Mouse (Mus musculus): ENCODE data around the gene Rilp.

The Rilp gene

GRCm38 (mm10) chr11:75494296-75495049 lies 15.4 kb upstream of the Rilp start:
- DNase-seq, result no peak

GRCm38 (mm10) chr11:75498126-75498525 lies 11.8 kb upstream of the Rilp start:
- no peak for DNase-seq

GRCm38 (mm10) chr11:75508162-75508561 lies 1.7 kb upstream of the Rilp start:
- peak in 1 of 2 experiments; percentile 34 for DNase-seq

DNA sequence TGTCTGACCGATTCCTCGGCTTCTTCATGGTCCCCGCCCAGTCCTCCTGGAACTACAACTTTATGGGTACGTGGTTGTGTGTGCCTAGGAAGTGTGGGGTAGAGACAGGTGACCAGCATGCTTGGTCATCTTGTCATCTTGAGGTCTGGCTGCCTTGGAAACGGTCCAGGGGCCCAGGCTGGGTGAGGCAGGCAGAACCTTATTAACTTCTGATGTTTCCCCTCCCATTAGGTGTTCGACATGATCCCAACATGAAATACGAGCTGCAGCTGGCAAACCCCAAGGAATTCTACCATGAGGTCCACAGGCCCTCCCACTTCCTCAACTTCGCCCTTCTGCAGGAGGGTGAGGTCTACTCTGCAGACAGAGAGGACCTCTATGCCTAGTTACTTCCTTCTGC lies 990 bp upstream of the Rilp start:
- peak; percentile 24 to 61 for DNase-seq

DNA sequence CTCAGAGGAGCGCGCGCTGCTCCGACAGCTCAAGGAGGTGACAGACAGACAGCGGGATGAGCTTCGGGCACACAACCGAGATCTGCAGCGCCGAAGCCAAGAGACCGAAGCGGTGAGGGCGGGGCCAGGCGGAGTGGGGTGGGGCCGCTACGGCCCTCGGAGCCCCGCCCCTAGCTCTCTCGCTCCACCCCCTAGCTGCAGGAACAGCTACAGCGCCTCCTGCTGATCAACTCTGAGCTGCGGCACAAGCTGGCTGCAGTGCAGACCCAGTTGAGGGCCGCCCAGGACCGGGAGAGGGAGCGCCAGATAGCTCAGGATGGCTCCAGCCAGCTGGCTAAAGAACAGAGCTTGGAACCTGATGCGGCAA lies 716 bp downstream of the Rilp start:
- DNase-seq, result peak; percentile 96 to 98

DNA sequence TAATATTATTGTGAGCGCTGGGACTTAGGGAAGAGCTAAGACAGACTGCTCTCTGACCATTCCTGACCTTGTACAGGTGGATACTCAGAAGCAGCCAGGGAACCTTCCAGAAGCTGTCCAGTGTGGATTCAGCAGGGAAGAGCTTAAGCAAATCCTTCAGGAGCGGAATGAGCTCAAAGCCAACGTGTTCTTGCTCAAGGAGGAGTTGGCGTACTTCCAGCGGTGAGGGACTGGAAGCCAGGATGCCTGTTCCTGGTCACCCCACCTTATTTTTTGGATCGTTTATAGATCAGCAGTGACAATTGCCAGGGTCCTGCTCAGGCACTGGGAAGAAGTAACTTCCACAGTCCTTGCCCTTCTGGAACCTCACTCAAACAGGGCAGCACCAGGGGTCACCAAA lies 1.3 kb downstream of the Rilp start:
- peak; percentile 62 to 75 for DNase-seq

GRCm38 (mm10) chr11:75512301-75513018 lies 2.6 kb downstream of the Rilp start:
- no peak for DNase-seq

DNA sequence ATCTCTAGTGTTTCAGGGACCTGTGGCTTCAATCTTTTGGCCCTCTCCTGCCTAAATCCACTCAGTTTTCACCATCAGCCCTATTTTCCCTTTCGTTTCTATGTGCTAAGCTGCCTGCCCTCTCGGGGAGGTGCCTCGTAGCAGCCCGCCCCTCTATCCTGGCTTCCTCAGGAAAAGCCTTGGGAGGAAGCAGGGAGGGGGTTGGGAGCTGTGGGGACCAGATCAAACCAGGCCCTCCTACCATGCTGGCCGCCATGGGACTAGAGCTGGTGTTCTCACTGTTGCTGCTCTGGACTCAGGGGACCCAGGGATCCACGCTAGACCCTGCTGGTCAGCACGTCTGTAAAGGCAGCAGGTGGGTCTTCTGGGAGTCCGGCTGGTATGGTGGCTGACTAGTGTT lies 3.4 kb downstream of the Rilp start, which contains the start of gene Scarf1:
Scarf1 (plus strand) TSS at position 205 of the 400 bp plus-strand sequence.
- peak; percentile 81 to 89 for DNase-seq

GRCm38 (mm10) chr11:75515186-75515585 lies 5.3 kb downstream of the Rilp start:
- DNase-seq, result no peak

GRCm38 (mm10) chr11:75519834-75520633 lies 10.1 kb downstream of the Rilp start:
- DNase-seq, result peak in 1 of 2 experiments; percentile 67

DNA sequence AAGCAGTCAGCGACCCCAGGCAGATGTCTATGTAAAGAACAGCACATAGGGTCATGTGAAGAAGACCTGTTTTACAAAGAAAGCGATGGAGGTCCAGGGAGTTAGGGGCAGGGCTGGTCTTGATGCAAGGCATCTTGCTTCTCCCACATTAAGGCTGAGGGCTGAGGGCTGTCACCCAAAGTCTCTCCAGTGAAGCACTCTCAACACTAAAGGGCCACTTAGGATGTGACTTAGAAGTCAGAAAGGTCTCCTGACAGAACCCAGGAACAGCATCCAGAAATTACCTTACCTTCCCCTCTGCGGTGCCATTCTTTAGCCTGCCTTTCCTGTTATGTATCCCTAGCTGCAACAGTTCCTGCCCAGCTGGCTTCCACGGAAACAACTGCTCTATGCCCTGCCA lies 11.7 kb downstream of the Rilp start:
- DNase-seq, result no peak

- DNase-seq, result no peak
These were observed 12.9 kb downstream of the Rilp start for GRCm38 (mm10) chr11:75522793-75523192.

- DNase-seq, result no peak
These were observed 15.7 kb downstream of the Rilp start for GRCm38 (mm10) chr11:75525531-75526125.

DNA sequence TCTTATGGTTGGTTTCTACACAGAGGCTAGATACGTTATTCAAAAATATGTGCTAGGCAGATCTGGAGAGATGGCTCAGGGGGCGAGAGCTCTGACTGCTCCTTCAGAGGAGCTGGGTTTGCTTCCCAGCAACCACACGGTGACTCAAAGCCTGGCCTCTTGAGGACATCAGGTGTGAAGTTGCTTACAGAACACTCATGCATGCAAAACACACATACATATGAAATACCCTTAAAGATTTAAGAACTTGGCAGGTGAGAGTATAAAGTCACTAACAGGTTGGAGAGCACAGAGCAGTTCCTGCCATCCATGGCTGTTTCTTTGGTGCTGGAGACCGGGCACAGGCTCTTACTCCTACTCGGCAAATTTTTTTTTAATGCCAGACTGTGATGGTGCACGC lies 17.0 kb downstream of the Rilp start:
- DNase-seq, result no peak

- no peak for DNase-seq
These were observed 19.9 kb downstream of the Rilp start for GRCm38 (mm10) chr11:75529771-75530170.

- peak; percentile 93 to 98 for DNase-seq
These were observed 20.4 kb downstream of the Rilp start for GRCm38 (mm10) chr11:75530325-75530724.

- peak; percentile 38 to 62 for DNase-seq
These were observed 21.0 kb downstream of the Rilp start for GRCm38 (mm10) chr11:75530845-75531373.

- peak; percentile 98 to 99 for DNase-seq
These were observed 21.8 kb downstream of the Rilp start, which contains the start of gene Slc43a2 for GRCm38 (mm10) chr11:75531469-75532242. Gene Slc43a2, plus strand, starts transcription at chr11:75531694.

GRCm38 (mm10) chr11:75532340-75533277 lies 22.7 kb downstream of the Rilp start:
- DNase-seq, result peak; percentile 43 to 69

GRCm38 (mm10) chr11:75533314-75534015 lies 23.6 kb downstream of the Rilp start:
- no peak for DNase-seq
